Mouse (Mus musculus) hindbrain, embryonic 12.5 days (tissue): ENCODE measurements at regions not wholly inside any gene's neighbourhood (a gene's known extent, or its start where the extent isn't known, plus 50 kb on each side); places are given as distances from the start of the nearest gene placed in this dataset.

Source experiments
- ATAC-seq: fragments of 200-750 bp; cut with Nextera tagmentation; 2 replicates; pipeline ENCODE4 v1.8.0; 2017; ENCODE audit warnings: moderate TSS enrichment; ENCODE audit not compliant: low FRiP score
- H3K27ac ChIP-seq: fragments of 300-500 bp; sonication (generic); 2 replicates; pipeline ENCODE4 v1.5.1; 2016; ENCODE audit warnings: mild to moderate bottlenecking
- H3K27me3 ChIP-seq: fragments of 300-500 bp; sonication (generic); 2 replicates; pipeline ENCODE4 v1.6.1; 2016; ENCODE audit warnings: mild to moderate bottlenecking
- H3K36me3 ChIP-seq: fragments of 300-500 bp; sonication (generic); 2 replicates; pipeline ENCODE4 v1.6.1; 2016; ENCODE audit warnings: mild to moderate bottlenecking
- H3K4me1 ChIP-seq: fragments of 300-500 bp; sonication (generic); 2 replicates; pipeline ENCODE4 v1.6.1; 2016
- H3K4me2 ChIP-seq: fragments of 300-500 bp; sonication (generic); replicated peaks from 2 replicates; pipeline ENCODE4 v1.6.1; 2016; ENCODE audit warnings: mild to moderate bottlenecking
- H3K4me3 ChIP-seq: fragments of 300-500 bp; sonication (generic); 2 replicates; pipeline ENCODE4 v1.5.1; 2016; ENCODE audit warnings: mild to moderate bottlenecking
- H3K9ac ChIP-seq: fragments of 300-500 bp; sonication (generic); 2 replicates; pipeline ENCODE4 v1.6.1; 2016; ENCODE audit warnings: mild to moderate bottlenecking, moderate library complexity
- H3K9me3 ChIP-seq: fragments of 300-500 bp; sonication (generic); replicated peaks from 2 replicates; pipeline ENCODE4 v1.6.1; 2016; ENCODE audit warnings: mild to moderate bottlenecking
- WGBS: fragments of 180-500 bp; shearing (Covaris S2); methylation state at CpG from one replicate; pipeline ENCODE4 v1.1.7; 2016; 5-methylcytosine and 5-hydroxymethylcytosine counted together

DNA sequence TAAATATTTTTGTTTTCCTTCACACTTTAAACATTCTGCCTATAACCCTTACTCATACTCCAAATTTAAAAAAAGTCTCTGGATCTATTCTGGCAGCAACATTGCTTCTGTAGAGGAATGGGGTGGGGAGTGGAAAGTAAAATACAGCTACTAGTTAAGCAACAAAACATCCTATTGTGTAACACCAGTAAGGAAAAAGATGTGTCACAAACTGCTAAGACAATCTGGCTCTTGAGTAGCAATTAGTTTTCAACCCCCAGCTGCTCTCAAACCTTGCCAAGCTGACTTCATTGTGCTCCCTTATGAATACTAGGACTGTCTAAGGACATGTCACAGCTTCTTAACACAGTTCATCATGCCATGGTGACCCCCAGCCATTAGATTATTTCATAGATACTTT is 500.2 kb upstream of the Tenm2 start:
- no peak for ATAC-seq
- no peaks in the 10 kb centered on the region for H3K27me3 ChIP-seq

DNA sequence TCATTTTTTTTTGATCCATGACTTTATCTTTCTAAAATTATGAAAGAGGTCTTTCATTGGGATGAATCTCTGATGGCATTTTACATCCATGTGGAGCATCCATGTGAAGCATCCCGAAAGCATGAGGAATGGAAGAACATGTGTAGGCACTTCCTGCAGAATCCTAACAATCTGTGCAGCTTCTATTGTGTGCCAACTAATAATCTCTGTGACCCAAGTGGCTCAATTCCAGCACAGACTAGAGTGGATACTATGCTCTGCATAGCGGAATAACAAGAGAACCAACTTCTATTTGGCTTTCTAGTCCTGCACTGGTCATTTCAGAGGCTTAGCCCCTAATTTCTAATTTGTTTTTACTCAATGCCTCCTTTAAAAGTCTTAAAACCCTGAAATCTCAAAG is 499.7 kb upstream of the Tenm2 start:
- ATAC-seq: no peak
- Histone ChIP-seq H3K4me3 (no peak overlapping the region), H3K9me3 (no peaks in the 10 kb centered on the region), H3K27ac (no peak overlapping the region), H3K4me2 (no peak overlapping the region), H3K4me1 (no peaks in the 10 kb centered on the region), H3K27me3 (no peaks in the 10 kb centered on the region), H3K9ac (no peak overlapping the region), H3K36me3 (no peaks in the 10 kb centered on the region)
- 88% methylated on average over 2 of the region's 2 CpGs for WGBS

More for the DNA sequence above, 500.2 kb upstream of the Tenm2 start:
- Histone ChIP-seq H3K4me2 (no peak overlapping the region), H3K9me3 (no peaks in the 10 kb centered on the region), H3K9ac (no peak overlapping the region), H3K4me1 (no peaks in the 10 kb centered on the region), H3K4me3 (no peak overlapping the region), H3K27ac (no peak overlapping the region), H3K36me3 (no peaks in the 10 kb centered on the region)

DNA sequence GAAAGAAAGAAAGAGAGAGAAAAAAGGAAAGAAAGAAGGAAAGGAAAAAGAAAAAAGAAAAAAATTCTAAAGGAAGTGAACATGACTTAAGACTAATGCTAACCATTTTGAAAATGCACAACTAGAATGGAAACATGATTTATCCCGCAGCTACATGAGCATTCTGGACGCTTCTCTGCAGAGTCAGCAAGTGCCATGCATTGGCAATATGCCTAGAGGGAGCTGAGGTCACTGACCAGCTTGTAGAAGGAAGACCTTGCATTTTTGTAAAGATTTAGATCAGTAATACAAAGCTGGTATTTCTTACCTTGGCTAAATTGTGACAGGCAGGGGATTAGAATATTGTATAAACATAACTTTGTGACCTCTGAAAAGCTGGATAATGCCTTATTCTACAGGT is 461.2 kb upstream of the Tenm2 start:
- no peak for ATAC-seq
- Histone ChIP-seq H3K9me3 (no peaks in the 10 kb centered on the region), H3K36me3 (no peaks in the 10 kb centered on the region), H3K9ac (no peak overlapping the region), H3K4me1 (no peaks in the 10 kb centered on the region), H3K4me3 (no peak overlapping the region), H3K27me3 (no peaks in the 10 kb centered on the region), H3K4me2 (no peak overlapping the region), H3K27ac (no peak overlapping the region)
- WGBS: 75% methylated on average over 2 of the region's 2 CpGs

DNA sequence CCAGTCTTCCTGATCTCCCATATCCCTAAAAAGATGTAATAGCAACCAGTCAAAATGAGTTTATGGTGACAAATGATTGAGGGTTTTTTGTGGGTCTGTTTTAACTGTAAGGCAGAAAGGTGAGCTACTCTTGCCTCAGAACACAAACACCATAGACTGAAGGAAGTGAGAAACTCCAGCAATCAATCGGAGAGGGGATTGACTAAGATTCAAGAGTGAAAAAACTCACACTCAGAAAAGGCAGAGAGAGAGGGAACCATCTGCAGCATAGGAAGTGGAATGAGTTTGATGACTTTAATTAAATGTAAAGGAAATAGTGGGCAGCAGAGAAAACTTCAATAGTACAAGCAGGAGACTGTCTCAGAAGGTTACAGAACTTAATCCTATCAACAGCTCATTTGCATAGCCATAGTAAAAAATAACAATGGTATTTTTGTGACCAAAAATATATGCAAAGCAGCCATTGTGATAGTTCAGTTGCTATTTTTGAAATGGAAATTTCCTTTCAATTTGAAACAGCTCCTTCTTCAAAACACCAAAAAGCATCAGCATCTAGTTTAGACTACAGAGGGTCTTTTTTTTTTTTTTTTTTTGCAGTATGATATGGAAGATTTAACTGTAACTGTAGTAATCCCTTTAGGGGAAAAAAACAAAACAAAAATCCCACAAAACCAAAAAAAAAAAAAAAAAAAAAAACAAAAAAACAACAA is 442.9 kb upstream of the Tenm2 start:
- Histone ChIP-seq H3K27ac (no peak overlapping the region), H3K36me3 (no peaks in the 10 kb centered on the region), H3K4me2 (no peak overlapping the region), H3K9ac (no peak overlapping the region), H3K27me3 (no peaks in the 10 kb centered on the region), H3K9me3 (no peaks in the 10 kb centered on the region), H3K4me3 (no peak overlapping the region), H3K4me1 (no peaks in the 10 kb centered on the region)
- peak; percentile 58 for ATAC-seq
- 32% methylated on average over 1 of the region's 1 CpGs for WGBS

DNA sequence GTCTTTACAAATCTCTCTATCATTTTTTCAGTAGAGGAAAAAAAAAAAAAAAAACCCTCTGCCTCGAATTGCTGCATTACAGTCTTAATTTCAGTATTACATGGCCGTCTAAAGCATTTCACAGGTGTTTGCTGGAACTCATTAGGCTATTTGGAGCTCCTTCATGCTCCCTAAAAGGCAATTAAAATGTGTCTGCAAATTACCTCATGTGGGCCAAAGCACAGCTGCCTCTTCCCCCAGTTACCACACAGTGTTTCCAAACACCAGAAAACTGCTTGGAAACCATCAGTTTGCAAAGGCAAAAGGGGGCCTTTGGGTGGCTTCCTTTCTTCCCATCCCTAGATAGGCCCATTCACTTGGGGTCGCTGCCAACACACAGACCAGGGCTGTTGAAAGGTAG is 435.6 kb upstream of the Tenm2 start:
- 57% methylated on average over 3 of the region's 3 CpGs for WGBS
- Histone ChIP-seq H3K27me3 (no peaks in the 10 kb centered on the region), H3K36me3 (no peaks in the 10 kb centered on the region), H3K4me1 (no peaks in the 10 kb centered on the region), H3K9ac (no peak overlapping the region), H3K27ac (no peak overlapping the region), H3K9me3 (no peaks in the 10 kb centered on the region), H3K4me3 (no peak overlapping the region), H3K4me2 (no peak overlapping the region)
- ATAC-seq: no peak

DNA sequence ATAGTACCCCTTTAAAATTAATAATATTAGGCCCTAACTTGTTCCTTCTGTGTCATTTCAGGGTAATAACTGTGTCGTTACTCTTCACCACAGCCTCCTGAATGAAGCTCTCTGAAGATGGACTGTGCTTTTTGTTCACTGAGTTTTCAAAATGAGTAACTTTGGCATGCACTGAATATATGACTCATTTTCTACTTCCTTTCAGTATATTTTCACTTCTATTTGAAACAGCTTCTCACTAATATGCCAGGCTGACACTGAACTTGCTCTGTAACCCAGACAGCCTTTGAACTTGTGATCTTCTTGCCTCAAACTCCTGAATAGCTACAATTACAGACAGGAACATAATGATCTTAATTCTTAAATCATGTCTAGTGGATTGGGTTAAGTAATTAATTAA is 431.2 kb upstream of the Tenm2 start:
- Histone ChIP-seq H3K9me3 (no peaks in the 10 kb centered on the region), H3K36me3 (no peaks in the 10 kb centered on the region), H3K9ac (no peak overlapping the region), H3K4me3 (no peak overlapping the region), H3K4me1 (no peaks in the 10 kb centered on the region), H3K27ac (no peak overlapping the region), H3K27me3 (no peaks in the 10 kb centered on the region), H3K4me2 (no peak overlapping the region)
- no peak for ATAC-seq
- 78% methylated on average over 1 of the region's 1 CpGs for WGBS

DNA sequence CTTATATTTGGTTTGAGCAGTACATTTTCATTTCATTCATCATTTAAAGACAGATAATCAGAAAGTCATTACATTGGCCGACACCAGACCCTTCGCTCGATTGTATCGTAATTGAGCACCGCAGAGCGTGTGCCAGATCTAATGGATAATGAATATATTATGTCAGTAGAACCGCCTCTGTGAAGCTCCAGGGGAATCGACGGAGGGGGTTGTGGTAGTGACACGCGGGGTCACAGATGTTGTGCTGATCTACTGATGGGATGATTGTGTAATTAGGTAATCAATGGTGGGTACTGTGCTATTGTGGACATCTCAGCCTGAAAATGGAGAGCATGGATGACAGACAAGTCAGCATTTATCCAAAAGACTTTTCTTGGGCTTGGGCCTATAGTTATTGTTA is 414.3 kb upstream of the Tenm2 start:
- Histone ChIP-seq H3K27me3 (no peaks in the 10 kb centered on the region), H3K4me3 (no peak overlapping the region), H3K4me2 (no peak overlapping the region), H3K36me3 (no peaks in the 10 kb centered on the region), H3K9me3 (no peaks in the 10 kb centered on the region), H3K27ac (peak overlapping the region; percentile 30; the same call in 1 of the 2 replicates), H3K4me1 (no peaks in the 10 kb centered on the region), H3K9ac (no peak overlapping the region)
- whole genome bisulfite sequencing: 36% methylated on average over 11 of the region's 11 CpGs
- peak; percentile 97 for ATAC-seq

DNA sequence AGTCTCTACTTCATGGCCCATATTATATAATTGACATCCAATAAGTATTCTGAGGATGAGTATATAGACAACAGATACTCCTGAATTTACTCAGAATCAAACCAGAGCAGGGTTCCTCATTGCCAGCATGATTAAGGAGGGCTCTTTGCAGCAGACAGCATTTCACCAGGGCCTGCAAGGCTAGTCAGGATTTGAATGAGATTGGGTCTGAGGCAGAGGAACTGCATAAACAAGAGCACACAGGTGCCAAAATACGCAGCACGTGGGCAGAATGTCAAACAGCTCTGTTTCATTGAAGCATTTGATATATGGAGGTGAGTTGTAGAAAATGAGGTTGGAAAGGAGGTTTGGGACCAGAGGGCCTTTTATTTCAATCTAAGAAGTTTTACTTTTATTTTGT is 387.5 kb upstream of the Tenm2 start:
- 74% methylated on average over 2 of the region's 2 CpGs for WGBS
- no peaks in the 10 kb centered on the region for H3K9me3 ChIP-seq

DNA sequence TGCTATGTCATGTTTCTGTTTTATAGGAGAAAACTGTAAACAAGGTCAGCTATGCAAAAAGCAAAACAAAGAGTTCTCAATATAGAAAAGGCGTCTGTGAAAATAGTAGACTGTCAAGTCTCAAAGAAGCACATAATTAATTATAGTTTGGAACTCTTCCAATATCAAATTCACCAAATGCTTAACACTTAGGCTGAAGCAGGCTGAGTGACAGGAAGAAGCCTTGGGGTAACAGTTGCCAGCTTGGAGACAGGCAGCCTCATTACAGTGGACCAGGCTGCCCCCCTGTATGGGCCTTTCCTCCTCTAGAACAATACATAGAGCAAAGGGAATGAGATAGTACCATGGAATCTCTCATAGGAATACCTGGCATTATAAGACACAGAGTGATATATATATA is 364.8 kb upstream of the Tenm2 start:
- WGBS: 50% methylated on average over 1 of the region's 1 CpGs
- Histone ChIP-seq H3K9me3 (no peaks in the 10 kb centered on the region), H3K27ac (no peak overlapping the region), H3K36me3 (no peaks in the 10 kb centered on the region), H3K4me1 (no peaks in the 10 kb centered on the region), H3K9ac (no peak overlapping the region), H3K4me3 (no peak overlapping the region), H3K4me2 (no peak overlapping the region), H3K27me3 (no peaks in the 10 kb centered on the region)
- ATAC-seq: no peak

More for the DNA sequence above, 387.5 kb upstream of the Tenm2 start:
- Histone ChIP-seq H3K27me3 (no peaks in the 10 kb centered on the region), H3K4me1 (no peaks in the 10 kb centered on the region), H3K36me3 (no peaks in the 10 kb centered on the region), H3K4me2 (no peak overlapping the region), H3K27ac (no peak overlapping the region), H3K4me3 (no peak overlapping the region), H3K9ac (no peak overlapping the region)
- no peak for ATAC-seq

DNA sequence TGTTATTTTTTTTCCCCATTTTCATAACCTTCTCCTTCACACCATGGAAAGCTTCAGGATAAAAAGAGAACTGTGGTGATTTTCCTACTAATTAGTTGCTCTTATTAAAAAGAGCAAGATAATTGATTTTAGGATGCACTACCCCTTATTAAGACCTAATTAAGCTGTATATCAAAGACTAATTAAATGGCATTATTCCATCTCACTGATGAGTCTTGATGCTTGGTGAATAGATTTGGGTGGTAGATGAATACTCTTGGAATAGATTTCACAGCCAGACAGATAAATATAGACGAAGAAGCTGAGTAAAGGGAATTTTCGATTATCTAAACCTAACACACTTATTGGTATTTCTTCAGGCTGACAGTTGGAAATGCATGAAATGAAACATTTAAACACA is 346.5 kb upstream of the Tenm2 start:
- H3K4me2 ChIP-seq: no peak overlapping the region
- H3K9ac ChIP-seq: no peak overlapping the region
- no peak overlapping the region for H3K4me3 ChIP-seq
- H3K36me3 ChIP-seq: no peaks in the 10 kb centered on the region
- no peak overlapping the region for H3K27ac ChIP-seq
- H3K27me3 ChIP-seq: no peaks in the 10 kb centered on the region
- 83% methylated on average over 2 of the region's 2 CpGs for WGBS
- H3K4me1 ChIP-seq: no peaks in the 10 kb centered on the region
- no peak for ATAC-seq
- no peaks in the 10 kb centered on the region for H3K9me3 ChIP-seq

DNA sequence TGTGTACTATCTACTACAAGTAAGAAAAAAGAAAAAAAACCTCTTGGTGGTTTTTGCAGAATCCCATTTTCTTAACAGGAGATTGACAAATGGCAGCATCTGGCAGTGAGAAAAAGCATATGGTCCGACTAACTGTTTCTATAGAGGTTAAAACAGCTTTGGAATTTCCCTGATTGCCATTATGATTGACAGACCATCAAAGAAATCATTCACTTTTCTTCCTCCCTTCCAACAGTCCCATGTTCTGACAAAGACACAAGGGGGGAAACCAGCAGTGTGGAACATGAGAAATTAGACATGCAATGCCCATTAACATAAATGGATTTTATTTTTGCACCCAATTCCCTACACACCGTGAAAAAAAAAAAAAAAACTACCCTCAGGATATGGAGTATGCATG is 297.9 kb upstream of the Tenm2 start:
- Histone ChIP-seq H3K9me3 (no peaks in the 10 kb centered on the region), H3K36me3 (no peaks in the 10 kb centered on the region), H3K27me3 (no peaks in the 10 kb centered on the region), H3K4me1 (0 out of 2 replicates have a peak, but pooled peaks cover 2% of the 10 kb centered on the region), H3K9ac (no peak overlapping the region), H3K4me2 (no peak overlapping the region), H3K4me3 (no peak overlapping the region), H3K27ac (no peak overlapping the region)
- ATAC-seq: peak; percentile 75
- 37% methylated on average over 2 of the region's 2 CpGs for WGBS

DNA sequence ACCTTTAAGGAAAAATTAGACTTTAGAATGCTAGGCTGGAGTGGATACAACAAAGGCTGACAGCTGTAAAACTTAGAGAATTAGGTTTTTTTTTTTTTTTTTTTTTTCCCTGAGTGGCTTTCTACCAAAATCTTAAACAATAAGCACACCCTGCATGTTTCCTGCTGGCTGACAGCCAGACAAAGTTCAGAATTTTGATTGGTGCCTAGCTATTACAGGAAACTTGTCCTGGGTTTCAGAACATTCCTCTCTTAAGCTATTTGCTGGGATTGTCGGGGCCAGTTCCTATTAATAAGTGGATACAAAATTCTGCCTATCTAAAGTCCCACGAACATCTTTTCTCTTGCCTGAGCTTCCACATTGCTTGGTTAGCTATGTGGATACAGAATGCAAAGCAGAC is 296.7 kb upstream of the Tenm2 start:
- Histone ChIP-seq H3K27me3 (no peaks in the 10 kb centered on the region), H3K4me1 (0 out of 2 replicates have a peak, but pooled peaks cover 2% of the 10 kb centered on the region), H3K36me3 (no peaks in the 10 kb centered on the region), H3K4me3 (no peak overlapping the region), H3K4me2 (no peak overlapping the region), H3K27ac (no peak overlapping the region), H3K9ac (no peak overlapping the region), H3K9me3 (no peaks in the 10 kb centered on the region)
- 39% methylated on average over 2 of the region's 2 CpGs for whole genome bisulfite sequencing
- no peak for ATAC-seq

DNA sequence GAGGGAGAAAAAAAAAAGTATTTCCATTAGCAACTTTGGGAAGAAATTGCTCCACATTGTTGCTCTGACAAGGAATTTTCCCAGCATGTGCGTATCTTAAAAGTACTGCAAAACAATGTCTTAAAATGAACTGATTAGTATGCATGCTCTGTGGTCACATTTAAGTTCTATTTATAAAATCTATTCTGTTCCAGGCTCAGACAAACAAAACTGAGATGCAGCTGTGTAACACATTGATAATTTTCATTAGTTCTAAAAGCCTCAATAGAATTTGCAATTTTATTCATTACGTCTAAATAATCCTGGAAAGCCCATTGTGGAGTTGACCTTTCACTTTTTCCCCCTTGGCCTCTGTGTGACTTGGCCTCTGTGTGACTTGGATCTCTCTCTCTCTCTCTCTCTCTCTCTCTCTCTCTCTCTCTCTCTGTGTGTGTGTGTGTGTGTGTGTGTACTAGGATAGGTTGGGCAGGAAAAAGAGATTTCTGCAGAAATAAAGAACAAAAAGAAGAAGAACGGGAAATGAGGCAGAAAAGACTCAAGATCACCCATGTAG is 262.8 kb upstream of the Tenm2 start:
- H3K4me1 ChIP-seq: no peaks in the 10 kb centered on the region
- H3K27me3 ChIP-seq: no peaks in the 10 kb centered on the region
- H3K9me3 ChIP-seq: no peaks in the 10 kb centered on the region
- H3K9ac ChIP-seq: no peak overlapping the region
- no peak overlapping the region for H3K4me3 ChIP-seq
- no peaks in the 10 kb centered on the region for H3K36me3 ChIP-seq
- no peak overlapping the region for H3K4me2 ChIP-seq
- H3K27ac ChIP-seq: no peak overlapping the region
- 32% methylated on average over 3 of the region's 3 CpGs for WGBS
- ATAC-seq: no peak
